Mouse (Mus musculus) intestine, postnatal 0 days (tissue): ENCODE measurements at regions not wholly inside any gene's neighbourhood (a gene's known extent, or its start where the extent isn't known, plus 50 kb on each side); places are given as distances from the start of the nearest gene placed in this dataset.

Source experiments
- ATAC-seq: fragments of 200-750 bp; cut with Nextera tagmentation; 2 replicates; pipeline ENCODE4 v1.8.0; 2017; ENCODE audit warnings: mild to moderate bottlenecking, moderate TSS enrichment, moderate library complexity
- H3K27ac ChIP-seq: fragments of 300-500 bp; sonication (generic); 2 replicates; pipeline ENCODE4 v1.5.1; 2014; ENCODE audit warnings: mild to moderate bottlenecking, low read depth, low read length, moderate library complexity
- H3K27me3 ChIP-seq: fragments of 300-500 bp; sonication (generic); replicated peaks from 2 replicates; pipeline ENCODE4 v1.6.1; 2014; ENCODE audit warnings: low read length, mixed read lengths; ENCODE audit not compliant: control insufficient read depth, insufficient read depth
- H3K36me3 ChIP-seq: fragments of 300-500 bp; sonication (generic); 2 replicates; pipeline ENCODE4 v1.6.1; 2014; ENCODE audit warnings: mild to moderate bottlenecking, moderate library complexity; ENCODE audit not compliant: control insufficient read depth, insufficient read depth
- H3K4me1 ChIP-seq: fragments of 300-500 bp; sonication (generic); replicated peaks from 2 replicates; pipeline ENCODE4 v1.6.1; 2014; ENCODE audit warnings: antibody characterized with exemption, low read length, mixed read lengths; ENCODE audit not compliant: control insufficient read depth, insufficient read depth
- H3K4me2 ChIP-seq: fragments of 300-500 bp; sonication (generic); replicated peaks from 2 replicates; pipeline ENCODE4 v1.6.1; 2014; ENCODE audit warnings: low read depth, mild to moderate bottlenecking, moderate library complexity
- H3K4me3 ChIP-seq: fragments of 300-500 bp; sonication (generic); 2 replicates; pipeline ENCODE4 v1.5.1; 2014; ENCODE audit warnings: low read depth, low read length
- H3K9ac ChIP-seq: fragments of 300-500 bp; sonication (generic); 2 replicates; pipeline ENCODE4 v1.6.1; 2014; ENCODE audit warnings: mild to moderate bottlenecking, low read depth, low read length
- H3K9me3 ChIP-seq: fragments of 300-500 bp; sonication (generic); 2 replicates; pipeline ENCODE4 v1.6.1; 2016; ENCODE audit warnings: mixed run types; ENCODE audit not compliant: control insufficient read depth
- CTCF ChIP-seq: sonication (generic); IDR thresholded peaks from 2 replicates; pipeline ENCODE4 v1.5.1; 2016; ENCODE audit warnings: low read depth, mild to moderate bottlenecking, control low read depth, antibody characterized with exemption, moderate library complexity
- WGBS: fragments of 180-500 bp; shearing (Covaris S2); extraction: QIAGEN DNeasy Blood & Tissue Kit; methylation state at CpG from one replicate; pipeline ENCODE4 v1.1.7; 2014; 5-methylcytosine and 5-hydroxymethylcytosine counted together

DNA sequence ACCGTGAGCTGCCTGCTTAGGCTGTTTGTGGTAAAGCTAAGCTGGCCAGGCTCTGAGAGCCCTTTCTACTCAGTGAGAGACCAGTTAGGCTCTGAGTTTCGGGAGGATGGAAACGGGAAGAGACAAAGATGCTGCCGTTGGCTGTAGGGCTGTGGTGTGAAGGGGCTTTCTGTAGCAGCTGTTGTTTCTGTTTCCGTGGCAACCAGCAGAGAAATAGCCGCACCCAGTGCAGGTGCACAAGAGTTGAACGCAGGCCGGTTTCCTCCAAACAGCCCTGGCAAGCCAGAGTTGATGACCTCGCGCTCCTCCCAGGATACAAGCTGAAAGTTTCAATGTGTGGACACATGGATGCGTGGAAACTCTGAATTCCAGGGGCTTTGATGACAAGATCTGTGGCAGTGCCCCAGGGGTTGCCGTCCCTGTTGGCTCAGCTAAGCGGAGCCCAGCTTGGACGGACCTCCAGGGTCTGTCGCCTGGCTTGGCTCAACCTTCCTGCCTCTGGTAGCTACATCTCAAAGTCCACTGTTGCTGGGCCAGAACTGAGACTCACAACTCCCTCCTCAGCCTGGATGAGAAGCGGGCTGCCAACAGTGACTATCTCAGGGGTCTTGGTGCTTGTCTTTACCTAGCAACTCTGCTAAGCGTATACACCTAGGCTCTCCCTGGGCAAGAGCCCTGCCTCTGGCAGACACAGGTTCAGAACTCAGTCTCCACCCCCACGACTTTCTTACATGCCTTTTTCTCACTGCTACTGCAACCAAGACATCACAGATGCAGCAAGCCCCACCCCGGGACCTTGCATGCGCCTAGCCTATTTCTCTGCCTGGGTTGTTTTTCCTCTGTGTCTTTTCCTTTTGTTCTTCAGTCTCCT, 192.6 kb upstream of the Map3k1 start:
- Histone ChIP-seq H3K27me3 (no peaks in the 10 kb centered on the region), H3K9ac (no peak overlapping the region), H3K36me3 (no peaks in the 10 kb centered on the region), H3K4me2 (peak overlapping the region; percentile 18; the same call in 1 of the 2 replicates), H3K9me3 (no peaks in the 10 kb centered on the region), H3K4me1 (peaks cover 9% of the 10 kb centered on the region; the same call in 1 of the 2 replicates), H3K27ac (no peak overlapping the region), H3K4me3 (no peak overlapping the region)
- WGBS: 42% methylated on average over 20 of the region's 20 CpGs
- TF ChIP-seq CTCF: no peak
- ATAC-seq: peak; percentile 81

DNA sequence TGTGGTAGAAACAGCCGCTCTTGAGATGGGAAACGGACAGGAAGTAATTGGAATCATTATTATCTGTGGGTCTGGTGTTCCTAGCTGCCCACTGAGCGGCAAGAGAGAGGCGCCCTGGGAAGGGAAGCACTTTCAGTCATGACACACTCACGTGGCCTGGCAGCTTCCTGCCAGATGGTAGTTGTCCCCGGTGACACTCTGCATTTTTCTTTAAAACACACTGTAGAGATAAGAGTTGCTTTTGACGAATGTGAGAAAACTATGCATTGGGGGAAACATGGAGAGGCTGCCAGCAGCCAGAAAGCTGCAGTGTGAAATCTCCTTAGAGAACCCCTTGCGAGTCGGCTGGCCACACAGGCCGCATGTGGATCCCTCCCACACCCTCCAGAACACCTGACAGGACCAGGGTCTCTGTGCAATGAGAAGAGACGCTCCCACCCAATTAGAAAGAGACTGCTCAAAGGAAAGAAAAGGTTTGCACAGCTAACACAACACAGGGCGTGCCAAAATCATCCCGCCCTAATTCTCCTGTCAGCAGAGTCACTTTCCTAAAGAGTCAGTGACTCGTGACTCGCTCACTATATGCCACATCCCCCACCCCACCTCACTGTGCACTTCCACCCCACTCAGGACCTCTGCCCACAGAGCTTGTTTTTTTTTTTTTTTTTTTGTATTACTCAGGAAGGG, 194.0 kb upstream of the Map3k1 start:
- 39% methylated on average over 15 of the region's 15 CpGs for WGBS
- H3K4me2 ChIP-seq: no peak overlapping the region

DNA sequence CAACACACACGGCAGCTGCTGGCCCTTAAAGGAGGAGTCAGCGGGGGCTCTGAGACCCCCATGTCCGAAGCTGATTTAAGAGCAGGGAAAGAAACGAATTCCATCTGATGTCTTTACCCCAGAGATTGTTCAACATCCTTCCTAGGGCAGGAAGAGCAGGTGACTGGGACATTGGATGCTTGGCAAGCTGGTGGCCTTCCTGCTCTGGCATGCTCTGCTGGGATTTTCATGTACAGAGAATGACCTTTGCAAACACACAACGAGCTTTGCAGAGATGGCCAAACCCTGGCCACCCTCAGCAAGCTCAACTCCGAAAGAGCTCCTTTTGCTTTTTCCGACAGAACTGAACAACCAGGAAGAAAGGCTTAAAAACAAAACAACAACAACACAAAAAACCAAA, 194.7 kb upstream of the Map3k1 start:
- no peak overlapping the region for H3K27ac ChIP-seq
- TF ChIP-seq CTCF: no peak
- no peak overlapping the region for H3K9ac ChIP-seq
- no peak overlapping the region for H3K4me3 ChIP-seq
- no peak for ATAC-seq
- peaks cover 9% of the 10 kb centered on the region; the same call in 1 of the 2 replicates for H3K4me1 ChIP-seq
- no peaks in the 10 kb centered on the region for H3K9me3 ChIP-seq
- no peaks in the 10 kb centered on the region for H3K27me3 ChIP-seq
- no peak overlapping the region for H3K4me2 ChIP-seq
- no peaks in the 10 kb centered on the region for H3K36me3 ChIP-seq
- WGBS: 72% methylated on average over 7 of the region's 7 CpGs

More for the DNA sequence above, 194.0 kb upstream of the Map3k1 start:
- Histone ChIP-seq H3K27ac (no peak overlapping the region), H3K9me3 (no peaks in the 10 kb centered on the region), H3K9ac (no peak overlapping the region), H3K4me1 (peaks cover 9% of the 10 kb centered on the region; the same call in 1 of the 2 replicates), H3K36me3 (no peaks in the 10 kb centered on the region), H3K27me3 (no peaks in the 10 kb centered on the region), H3K4me3 (no peak overlapping the region)
- peak; percentile 32; the same call in 1 of the 2 replicates for TF ChIP-seq CTCF
- ATAC-seq: no peak

DNA sequence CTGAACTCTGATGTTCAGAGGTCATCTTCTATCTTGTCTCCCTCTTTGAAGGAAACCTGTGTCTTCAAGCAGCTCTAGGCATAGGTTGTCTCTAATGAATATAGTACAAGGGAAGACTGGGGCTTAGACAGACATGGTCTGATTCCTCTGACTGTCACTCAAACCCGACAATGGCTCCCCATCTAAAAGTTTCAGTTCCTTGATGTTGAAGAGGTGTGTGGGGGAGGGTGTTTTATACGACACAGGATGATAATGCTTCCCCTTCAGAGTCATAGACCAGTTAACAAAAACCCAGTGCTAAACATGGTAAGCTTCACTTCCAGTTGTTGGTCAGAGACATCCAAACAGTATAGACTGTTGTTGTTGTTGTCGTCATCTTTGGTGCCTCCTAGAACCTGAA, 195.3 kb upstream of the Map3k1 start:
- Histone ChIP-seq H3K27ac (no peak overlapping the region), H3K9ac (no peak overlapping the region), H3K27me3 (no peaks in the 10 kb centered on the region), H3K4me2 (no peak overlapping the region), H3K36me3 (no peaks in the 10 kb centered on the region), H3K4me1 (peaks cover 9% of the 10 kb centered on the region; the same call in 1 of the 2 replicates), H3K9me3 (no peaks in the 10 kb centered on the region), H3K4me3 (no peak overlapping the region)
- 92% methylated on average over 3 of the region's 3 CpGs for WGBS
- no peak for TF ChIP-seq CTCF
- ATAC-seq: no peak

DNA sequence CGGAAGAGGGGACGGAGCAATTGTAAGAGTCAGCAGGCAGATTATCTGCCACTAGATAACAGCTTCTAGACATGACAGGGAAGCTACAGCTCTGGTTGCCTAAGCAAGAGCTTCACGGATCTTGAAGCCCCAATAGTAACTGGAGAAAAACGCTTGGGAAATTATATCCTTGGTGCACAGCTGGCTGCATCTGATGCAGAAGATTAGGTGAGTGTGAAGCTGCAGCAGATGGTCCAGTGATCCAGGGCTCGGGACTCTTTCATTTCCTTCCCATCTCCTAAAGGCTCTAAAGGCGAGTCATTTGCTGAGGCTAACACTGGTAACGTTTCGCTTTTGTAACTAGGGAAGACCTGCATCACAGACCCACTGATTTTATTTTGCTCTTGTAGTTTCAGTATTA, 196.6 kb upstream of the Map3k1 start:
- WGBS: 66% methylated on average over 8 of the region's 8 CpGs
- Histone ChIP-seq H3K9me3 (no peaks in the 10 kb centered on the region), H3K36me3 (no peaks in the 10 kb centered on the region), H3K27me3 (no peaks in the 10 kb centered on the region), H3K9ac (no peak overlapping the region), H3K4me1 (peaks cover 9% of the 10 kb centered on the region; the same call in 1 of the 2 replicates), H3K27ac (no peak overlapping the region), H3K4me2 (no peak overlapping the region), H3K4me3 (no peak overlapping the region)
- no peak for TF ChIP-seq CTCF
- no peak for ATAC-seq

DNA sequence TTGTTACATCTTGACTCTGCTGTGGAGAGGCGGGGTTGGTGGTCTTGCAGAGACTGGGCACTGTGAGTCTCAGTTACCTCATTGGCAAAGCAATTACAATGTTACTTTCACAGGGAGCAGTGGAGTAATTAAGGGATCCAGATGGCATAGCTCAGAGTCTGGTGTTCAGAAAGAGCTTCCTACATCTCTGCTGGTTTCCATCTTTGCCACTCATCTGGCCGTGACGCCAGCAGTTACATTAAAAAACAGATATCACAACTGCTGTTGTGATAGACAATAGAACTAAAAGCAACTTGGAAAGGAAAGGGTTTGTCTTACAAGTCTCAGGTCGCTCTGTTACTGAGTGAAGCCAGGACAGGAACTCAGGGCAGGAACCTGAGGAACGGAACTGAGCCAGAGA, 200.0 kb upstream of the Map3k1 start:
- TF ChIP-seq CTCF: no peak
- ATAC-seq: no peak
- Histone ChIP-seq H3K27me3 (no peaks in the 10 kb centered on the region), H3K4me3 (no peak overlapping the region), H3K27ac (no peak overlapping the region), H3K4me2 (no peak overlapping the region), H3K4me1 (no peaks in the 10 kb centered on the region), H3K9ac (no peak overlapping the region), H3K9me3 (no peaks in the 10 kb centered on the region), H3K36me3 (no peaks in the 10 kb centered on the region)
- WGBS: 95% methylated on average over 5 of the region's 5 CpGs
